Mouse (Mus musculus) liver, embryonic 14.5 days (tissue): ENCODE measurements around the gene Rag1.

ENCODE experiments used
- CTCF ChIP-seq: IDR thresholded peaks from 2 replicates; pipeline ENCODE4 v1.5.1; 2016; ENCODE audit warnings: antibody characterized with exemption, low read depth, control low read depth
- EP300 ChIP-seq: IDR thresholded peaks from 2 replicates; pipeline ENCODE4 v1.6.1; 2016; ENCODE audit warnings: antibody characterized with exemption, low read depth

DNA sequence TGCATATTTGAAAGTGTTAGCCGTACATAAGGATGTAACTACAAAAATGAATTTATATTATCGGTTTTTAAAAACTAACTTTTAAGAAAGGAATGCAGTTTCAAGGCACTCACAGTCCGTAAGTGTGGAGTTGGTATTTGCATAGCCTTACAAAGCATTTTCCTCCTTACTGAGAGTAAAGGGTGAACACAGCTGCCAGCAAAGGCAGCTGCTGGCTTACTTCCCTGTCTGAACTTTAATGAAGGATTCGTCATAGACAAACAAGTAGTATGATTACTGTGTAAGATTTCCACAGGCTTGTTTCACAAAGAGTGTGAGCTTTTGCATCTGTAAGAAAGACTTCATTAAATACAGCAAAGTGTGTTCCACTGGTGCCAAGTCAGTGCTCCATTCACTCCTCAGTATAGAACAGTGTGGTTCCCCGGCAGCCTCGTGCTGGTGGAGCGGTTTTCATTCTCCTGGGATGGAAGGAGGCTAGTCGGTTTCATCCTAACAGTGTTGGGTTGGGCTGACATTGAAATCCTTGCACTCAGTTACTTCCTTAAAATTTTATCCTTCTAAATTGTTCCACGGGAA lies 41.0 kb upstream of the Rag1 start:
- no peak for TF ChIP-seq CTCF
- TF ChIP-seq EP300 = no peak
